Mouse (Mus musculus) hindbrain, embryonic 11.5 days (tissue): ENCODE results near the gene Ripk4. TPM values are rescaled to one million over a fixed set of nuclear protein-coding genes. Genes with fewer than 3 reads are reported as not detected.

ENCODE experiments used
- ATAC-seq: fragments of 200-750 bp; cut with Nextera tagmentation; 2 replicates; pipeline ENCODE4 v1.8.0; 2017; ENCODE audit warnings: mild to moderate bottlenecking, moderate TSS enrichment, moderate library complexity; ENCODE audit not compliant: low FRiP score
- DNase-seq: peaks from one replicate; pipeline ENCODE4 v3.0.0-alpha.2; 2015; ENCODE audit warnings: low spot score
- H3K27ac ChIP-seq: fragments of 300-500 bp; sonication (generic); 2 replicates; pipeline ENCODE4 v1.5.1; 2014; ENCODE audit warnings: mild to moderate bottlenecking, low read depth, low read length
- H3K27me3 ChIP-seq: fragments of 300-500 bp; sonication (generic); 2 replicates; pipeline ENCODE4 v1.6.1; 2014; ENCODE audit warnings: mild to moderate bottlenecking, low read length, moderate library complexity, mixed read lengths; ENCODE audit not compliant: control insufficient read depth, insufficient read depth
- H3K36me3 ChIP-seq: fragments of 300-500 bp; sonication (generic); 2 replicates; pipeline ENCODE4 v1.6.1; 2014; ENCODE audit warnings: mild to moderate bottlenecking, low read length, moderate library complexity, mixed read lengths; ENCODE audit not compliant: control insufficient read depth, insufficient read depth
- H3K4me1 ChIP-seq: fragments of 300-500 bp; sonication (generic); replicated peaks from 2 replicates; pipeline ENCODE4 v1.6.1; 2014; ENCODE audit warnings: low read length, mixed read lengths; ENCODE audit not compliant: control insufficient read depth, insufficient read depth
- H3K4me2 ChIP-seq: fragments of 300-500 bp; sonication (generic); replicated peaks from 2 replicates; pipeline ENCODE4 v1.6.1; 2014; ENCODE audit warnings: mild to moderate bottlenecking, low read depth, low read length
- H3K4me3 ChIP-seq: fragments of 300-500 bp; sonication (generic); 2 replicates; pipeline ENCODE4 v1.5.1; 2014; ENCODE audit warnings: low read depth, low read length
- H3K9ac ChIP-seq: fragments of 300-500 bp; sonication (generic); 2 replicates; pipeline ENCODE4 v1.6.1; 2014; ENCODE audit warnings: low read depth, low read length
- H3K9me3 ChIP-seq: fragments of 300-500 bp; sonication (generic); 2 replicates; pipeline ENCODE4 v1.6.1; 2016; ENCODE audit warnings: low read length; ENCODE audit not compliant: control insufficient read depth
- WGBS: fragments of 180-500 bp; shearing (Covaris S2); extraction: QIAGEN DNeasy Blood & Tissue Kit; methylation state at CpG from one replicate; pipeline ENCODE4 v1.1.7; 2014; 5-methylcytosine and 5-hydroxymethylcytosine counted together
- polyA plus RNA-seq: library from polyadenylated mRNA; unstranded; fragments of >200 nt; fragmentation: Nextera tagmentation; extraction: Ambion mirVana; gene quantifications from 2 replicates; pipeline ENCODE4 v1.2.1, GENCODE M21; 2014

Ripk4 gene
- polyA plus RNA-seq: 0.93 and 1.3 TPM in 2 replicates

DNA sequence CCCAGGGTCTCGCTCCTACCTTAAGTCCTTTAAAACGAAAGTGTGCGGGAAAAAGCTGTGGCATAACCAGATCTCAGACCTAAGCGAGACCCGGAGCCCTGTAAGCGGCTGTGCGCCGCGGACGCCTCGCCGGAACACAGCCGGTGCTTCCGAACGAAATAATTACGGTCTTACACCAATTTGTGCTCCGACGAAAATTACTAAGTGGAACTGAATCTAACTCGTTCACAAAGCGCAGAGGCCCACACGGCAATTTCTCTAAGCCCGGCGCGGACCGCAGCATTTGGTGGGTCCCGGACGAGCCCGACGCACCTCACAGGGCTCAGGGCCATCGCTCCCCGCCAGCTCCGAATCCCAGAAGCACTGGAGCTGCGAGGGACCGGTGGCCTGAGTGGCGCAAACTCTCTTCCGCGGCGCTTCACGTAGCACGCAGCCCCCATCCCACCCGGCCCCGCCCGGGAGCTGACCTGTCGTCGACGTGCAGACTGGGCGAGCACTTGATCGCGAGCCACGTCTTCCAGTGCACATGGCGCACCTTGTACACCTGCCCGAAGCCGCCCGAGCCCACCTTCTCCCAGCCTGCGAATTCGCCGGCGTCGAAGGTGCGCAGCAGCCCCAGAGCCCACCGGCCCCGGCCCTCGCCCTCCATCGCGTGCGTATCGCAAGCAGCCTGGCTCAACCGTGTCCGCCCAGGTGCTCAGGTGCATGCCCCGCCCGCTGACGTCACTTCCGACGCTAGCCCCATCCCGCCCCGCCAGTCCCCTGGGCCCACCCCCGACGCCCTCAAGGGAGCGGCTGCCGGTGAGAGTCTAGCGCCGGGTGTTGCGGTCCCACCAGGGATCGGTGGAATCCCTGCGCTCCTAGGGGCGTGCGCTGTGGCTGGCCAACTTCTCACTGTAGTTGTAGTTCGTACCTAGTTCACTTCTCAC, at the start of gene Ripk4:
Ripk4 (minus strand) TSS at position 727 of the 929 bp plus-strand sequence.
- WGBS: 1% methylated on average over 80 of the region's 88 CpGs
- Histone ChIP-seq H3K9ac (0 out of 2 replicates have a peak within 1 kb of the TSS, but pooled peaks have one; percentile 11), H3K27ac (no peak within 1 kb of the TSS), H3K36me3 (no peaks in the 10 kb centered on the region), H3K9me3 (no peaks in the 10 kb centered on the region), H3K4me1 (peaks cover 5% of the 10 kb centered on the region; the same call in 1 of the 2 replicates), H3K27me3 (peaks cover 39% of the 10 kb centered on the region), H3K4me3 (peak within 1 kb of the TSS; percentile 41), H3K4me2 (peak within 1 kb of the TSS; percentile 83)
- peak; percentile 75 for ATAC-seq
- DNase-seq: peak; percentile 62

DNA sequence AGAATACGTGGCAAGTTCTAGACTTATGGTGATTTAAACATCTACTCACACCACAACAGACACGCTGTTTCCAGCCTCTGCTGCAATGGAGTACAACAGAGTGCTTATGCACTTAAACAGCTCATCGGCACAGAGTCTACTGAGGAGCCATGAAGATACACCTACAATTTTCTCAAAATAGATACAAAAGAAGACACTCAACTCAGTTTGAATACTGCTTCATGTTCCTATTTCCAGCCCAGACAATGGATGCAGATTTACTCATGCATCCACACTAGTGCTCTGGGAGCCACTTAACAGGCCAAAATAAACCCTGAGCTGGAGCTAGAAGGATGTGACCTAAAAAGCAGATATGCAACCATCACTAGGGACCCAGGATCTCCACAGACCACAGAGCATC, 45.3 kb upstream of the Ripk4 start:
- ATAC-seq: no peak
- 95% methylated on average over 3 of the region's 3 CpGs for WGBS
- H3K4me2 ChIP-seq: no peak overlapping the region

GRCm38 (mm10) chr16:97805646-97806045, 42.1 kb upstream of the Ripk4 start:
- H3K36me3 ChIP-seq: no peaks in the 10 kb centered on the region
- no peak overlapping the region for H3K9ac ChIP-seq
- H3K9me3 ChIP-seq: no peaks in the 10 kb centered on the region
- H3K4me3 ChIP-seq: no peak overlapping the region
- H3K4me2 ChIP-seq: no peak overlapping the region
- 91% methylated on average over 3 of the region's 3 CpGs for WGBS
- no peaks in the 10 kb centered on the region for H3K4me1 ChIP-seq
- DNase-seq (no peak), ATAC-seq (no peak)
- H3K27ac ChIP-seq: no peak overlapping the region
- H3K27me3 ChIP-seq: no peaks in the 10 kb centered on the region

More for the DNA sequence above, 45.3 kb upstream of the Ripk4 start:
- Histone ChIP-seq H3K27me3 (no peaks in the 10 kb centered on the region), H3K4me3 (no peak overlapping the region), H3K9ac (no peak overlapping the region), H3K4me1 (no peaks in the 10 kb centered on the region), H3K9me3 (no peaks in the 10 kb centered on the region), H3K27ac (no peak overlapping the region), H3K36me3 (peaks cover under 1% of the 10 kb centered on the region; the same call in 1 of the 2 replicates)
- no peak for DNase-seq

DNA sequence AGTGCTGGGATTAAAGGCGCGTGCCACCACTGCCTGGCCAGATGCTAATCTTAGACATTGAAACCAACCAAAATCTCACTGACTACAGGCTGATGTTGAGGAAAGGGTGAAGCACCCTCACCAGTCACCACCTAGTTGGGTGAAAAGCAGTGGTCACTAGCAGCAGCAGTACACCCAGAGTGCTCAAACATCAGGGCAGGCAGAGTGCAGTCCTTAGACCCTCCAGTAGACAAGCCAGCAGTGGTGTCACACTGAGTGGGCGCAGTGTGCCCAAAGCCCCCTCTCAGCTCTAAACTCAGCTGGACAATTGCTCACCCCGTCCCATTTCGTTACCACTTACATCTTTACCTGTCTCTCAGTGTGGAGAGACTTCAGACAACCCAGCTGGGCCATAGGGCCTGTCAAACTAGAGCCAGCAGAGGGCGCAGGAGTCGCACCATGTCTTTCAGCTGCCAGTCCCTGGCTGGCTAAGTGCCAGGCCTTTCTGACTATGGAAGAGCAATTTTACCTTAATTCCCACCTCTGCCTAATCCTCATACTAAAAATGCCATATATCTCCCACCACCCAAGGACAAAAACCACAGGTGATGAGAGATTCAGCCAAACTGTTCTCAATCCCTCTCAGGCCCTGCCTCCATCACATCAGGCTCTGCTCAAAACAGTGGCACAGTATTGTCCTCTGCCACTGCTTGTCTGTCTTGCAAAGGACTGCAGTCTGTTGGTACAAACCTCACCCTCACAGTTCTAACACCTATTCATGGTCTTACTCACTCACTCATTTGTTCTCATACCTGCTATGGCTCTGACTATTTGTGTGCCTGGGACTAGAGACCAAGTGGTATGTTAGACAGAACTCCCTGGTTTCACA, 41.3 kb upstream of the Ripk4 start:
- Histone ChIP-seq H3K9me3 (no peaks in the 10 kb centered on the region), H3K36me3 (no peaks in the 10 kb centered on the region), H3K4me1 (no peaks in the 10 kb centered on the region), H3K27ac (no peak overlapping the region), H3K27me3 (no peaks in the 10 kb centered on the region), H3K4me3 (no peak overlapping the region), H3K9ac (no peak overlapping the region), H3K4me2 (no peak overlapping the region)
- WGBS: 79% methylated on average over 7 of the region's 7 CpGs
- ATAC-seq (no peak), DNase-seq (peak; percentile 74)

DNA sequence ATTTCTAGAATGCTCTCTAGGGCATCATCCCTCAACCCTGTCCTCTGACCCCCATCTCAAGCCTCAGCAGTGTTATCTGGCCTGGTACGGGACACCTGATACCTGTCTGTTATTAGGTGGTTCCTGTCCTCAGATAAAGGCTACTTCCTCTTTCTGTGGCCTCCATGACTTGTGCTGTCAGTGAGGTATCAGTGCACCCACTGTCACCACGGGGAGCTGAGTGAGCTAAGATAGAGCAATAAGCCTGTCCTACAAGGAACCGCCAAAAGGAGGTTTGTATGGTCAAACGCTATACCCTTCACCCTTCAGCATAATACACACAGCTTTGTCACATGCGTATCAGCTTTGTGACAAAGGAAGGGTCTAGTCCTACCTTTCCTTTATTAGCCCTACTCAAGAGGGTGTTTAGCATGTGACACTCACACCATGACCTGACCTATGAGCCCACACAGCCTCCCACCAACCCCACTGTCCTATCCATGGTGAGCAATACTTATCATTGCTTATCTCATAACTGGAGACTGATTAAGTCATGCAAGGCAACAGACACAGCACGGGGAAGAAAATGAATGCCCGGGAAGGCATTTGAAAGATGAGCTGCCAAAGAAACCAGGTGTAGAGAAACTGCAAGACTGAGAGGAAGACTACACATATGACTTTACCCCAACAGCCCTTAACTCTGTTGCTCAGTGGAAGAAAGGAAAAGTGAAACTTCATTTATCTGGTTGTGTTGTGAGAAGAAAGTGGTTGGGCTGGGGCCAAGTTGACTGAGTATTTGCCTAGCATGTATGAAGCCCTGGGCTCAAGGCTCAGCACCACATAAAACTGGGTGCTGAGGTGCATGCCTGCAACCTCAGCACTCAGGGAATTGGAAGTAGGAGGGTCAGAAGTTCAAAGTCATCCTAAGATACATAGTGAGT, 34.6 kb upstream of the Ripk4 start:
- H3K9me3 ChIP-seq: no peaks in the 10 kb centered on the region
- no peak overlapping the region for H3K9ac ChIP-seq
- no peaks in the 10 kb centered on the region for H3K27me3 ChIP-seq
- DNase-seq (no peak), ATAC-seq (no peak)
- H3K27ac ChIP-seq: no peak overlapping the region
- H3K4me3 ChIP-seq: no peak overlapping the region
- H3K4me1 ChIP-seq: no peaks in the 10 kb centered on the region
- H3K36me3 ChIP-seq: peaks cover 18% of the 10 kb centered on the region; the same call in 1 of the 2 replicates
- 90% methylated on average over 7 of the region's 7 CpGs for WGBS
- H3K4me2 ChIP-seq: no peak overlapping the region

- ATAC-seq (no peak), DNase-seq (no peak)
- Histone ChIP-seq H3K4me2 (no peak overlapping the region), H3K36me3 (peaks cover 18% of the 10 kb centered on the region; the same call in 1 of the 2 replicates), H3K27me3 (no peaks in the 10 kb centered on the region), H3K27ac (no peak overlapping the region), H3K9me3 (no peaks in the 10 kb centered on the region), H3K9ac (no peak overlapping the region), H3K4me3 (no peak overlapping the region), H3K4me1 (no peaks in the 10 kb centered on the region)
- 92% methylated on average over 3 of the region's 3 CpGs for WGBS
Observed at GRCm38 (mm10) chr16:97797212-97797611, 33.6 kb upstream of the Ripk4 start.

- DNase-seq (no peak), ATAC-seq (no peak)
- no peak overlapping the region for H3K27ac ChIP-seq
- no peaks in the 10 kb centered on the region for H3K4me1 ChIP-seq
- H3K9me3 ChIP-seq: no peaks in the 10 kb centered on the region
- H3K27me3 ChIP-seq: no peaks in the 10 kb centered on the region
- H3K4me2 ChIP-seq: no peak overlapping the region
- no peak overlapping the region for H3K9ac ChIP-seq
- WGBS: 94% methylated on average over 6 of the region's 6 CpGs
- peaks cover 18% of the 10 kb centered on the region; the same call in 1 of the 2 replicates for H3K36me3 ChIP-seq
- H3K4me3 ChIP-seq: no peak overlapping the region
Observed at GRCm38 (mm10) chr16:97794256-97794655, 30.7 kb upstream of the Ripk4 start.

GRCm38 (mm10) chr16:97783057-97783456, 19.5 kb upstream of the Ripk4 start:
- no peak for ATAC-seq
- Histone ChIP-seq H3K9ac (no peak overlapping the region), H3K4me1 (no peaks in the 10 kb centered on the region), H3K27ac (no peak overlapping the region), H3K36me3 (no peaks in the 10 kb centered on the region), H3K4me3 (no peak overlapping the region), H3K27me3 (no peaks in the 10 kb centered on the region), H3K4me2 (no peak overlapping the region), H3K9me3 (no peaks in the 10 kb centered on the region)
- no peak for DNase-seq
- 92% methylated on average over 5 of the region's 5 CpGs for WGBS
